ENCODE assay signal across 8 mouse cellular contexts in the genomic region with DNA sequence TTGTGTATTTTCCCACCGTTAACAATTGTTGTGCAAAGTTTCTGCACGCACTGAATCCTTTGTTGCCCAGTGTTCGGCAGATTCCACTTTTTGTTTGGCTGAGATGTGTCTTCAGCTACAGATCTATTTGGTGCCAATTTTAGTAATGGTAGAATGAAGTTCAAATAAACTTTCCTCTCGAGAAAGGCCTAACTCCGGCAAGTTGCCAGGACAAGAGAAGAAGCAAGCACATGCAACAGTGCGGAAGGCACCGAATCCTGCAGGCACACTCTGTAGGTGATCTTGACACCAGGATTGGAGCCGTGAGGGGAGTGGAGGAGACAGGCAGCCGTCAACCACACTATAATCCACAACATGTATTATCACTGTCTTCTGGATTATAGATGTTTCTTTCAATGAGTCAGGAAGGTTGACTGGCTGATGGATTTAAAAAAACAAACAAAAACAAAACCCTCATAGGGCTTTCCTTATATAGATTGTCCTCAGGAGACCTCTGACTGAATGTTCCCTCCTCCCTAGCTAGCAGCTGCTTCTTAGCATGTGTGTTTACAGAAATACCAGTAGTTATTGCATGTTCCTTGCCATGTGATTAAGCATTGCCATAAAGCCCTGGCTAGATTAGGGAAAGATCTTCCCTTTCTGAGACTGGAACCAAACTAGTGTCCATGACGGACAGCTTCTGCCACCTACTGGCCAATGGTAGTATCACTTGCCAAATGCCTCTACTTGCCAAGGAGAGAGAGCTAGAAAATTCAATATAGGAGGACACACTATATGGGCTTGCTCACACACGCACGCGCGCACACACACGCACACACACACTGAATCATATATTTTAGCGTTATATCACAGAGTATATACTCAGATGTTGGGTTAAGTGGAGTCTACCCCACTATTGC. TPM values are rescaled to one million over a fixed set of nuclear protein-coding genes. Genes with fewer than 3 reads are reported as not detected.
A peak's percentile ranks its signal among the peaks of the same experiment; 100 is the strongest.
DNase-seq lines count a peak whose midpoint lies in the region; ATAC-seq and TF ChIP-seq lines count a peak whose summit lies in the region.

No protein-coding gene starts in this region.

- DNase-seq in hindbrain, embryonic 10.5 days (ENCODE audit: low spot score): peak; percentile 84
- DNase-seq in gastrocnemius, postnatal 10 days: peak; percentile 81
- DNase-seq in kidney, adult 18-20 months: peak; percentile 84
- DNase-seq in left cerebral cortex, postnatal 36 days (ENCODE audit: low spot score in 2 of 2): peak; percentile 69 to 82
- peak; percentile 94 for DNase-seq in midbrain, postnatal 0 days (ENCODE audit: low spot score)
- peak; percentile 22 to 60 for DNase-seq in spleen, adult 2 months (ENCODE audit: low read depth in 1 of 2, low spot score in 2 of 2)

- TF ChIP-seq POLR2A in cortical plate, adult 2 months (IDR thresholded peaks at IDR 0.05; ENCODE audit: extremely low read depth, insufficient read depth, low read length): no peak
- TF ChIP-seq POLR2A in spleen, adult 2 months (IDR thresholded peaks at IDR 0.05; ENCODE audit: low read depth, low read length): no peak

- ATAC-seq in hindbrain, embryonic 12.5 days (ENCODE audit: low FRiP score): no peak
- ATAC-seq in midbrain, postnatal 0 days (ENCODE audit: low FRiP score): peak; percentile 68

- no peak overlapping the region for H3K9ac ChIP-seq in hindbrain, embryonic 12.5 days
- H3K9ac ChIP-seq in midbrain, postnatal 0 days (replicated peaks; ENCODE audit: low read length, poor library complexity, severe bottlenecking): no peak overlapping the region

- H3K27ac ChIP-seq in hindbrain, embryonic 10.5 days: no peak overlapping the region
- H3K27ac ChIP-seq in hindbrain, embryonic 12.5 days: no peak overlapping the region
- H3K27ac ChIP-seq in cortical plate, adult 2 months (ENCODE audit: insufficient read depth, low read length): no peak overlapping the region
- no peak overlapping the region for H3K27ac ChIP-seq in midbrain, postnatal 0 days (ENCODE audit: low read depth, low read length)
- H3K27ac ChIP-seq in spleen, adult 2 months (ENCODE audit: insufficient read depth, low read length): no peak overlapping the region

- intact Hi-C loops in left cerebral cortex, postnatal 36 days (cut with DNase I): loop anchor here (1.0 to 5.0 kb wide), 4 partner anchors 161 to 684 kb away; no protein-coding TSS in a partner anchor

- H3K36me3 ChIP-seq in hindbrain, embryonic 10.5 days: no peaks in the 10 kb centered on the region
- H3K36me3 ChIP-seq in hindbrain, embryonic 12.5 days: no peaks in the 10 kb centered on the region
- no peaks in the 10 kb centered on the region for H3K36me3 ChIP-seq in midbrain, postnatal 0 days (ENCODE audit: insufficient read depth, low read length)
- no peaks in the 10 kb centered on the region for H3K36me3 ChIP-seq in spleen, adult 2 months (ENCODE audit: control insufficient read depth, insufficient read depth, low read length)

- 57% methylated on average over 16 of the region's 16 CpGs for WGBS in hindbrain, embryonic 10.5 days
- WGBS in hindbrain, embryonic 12.5 days: 55% methylated on average over 16 of the region's 16 CpGs
- WGBS in midbrain, postnatal 0 days: 49% methylated on average over 16 of the region's 16 CpGs
- WGBS in spleen, adult 2 months: 53% methylated on average over 16 of the region's 16 CpGs

- peak; percentile 98 for TF ChIP-seq CTCF in cortical plate, adult 2 months (IDR thresholded peaks at IDR 0.05; ENCODE audit: extremely low read depth, insufficient read depth, low read length)
- TF ChIP-seq CTCF in midbrain, postnatal 0 days (IDR thresholded peaks at IDR 0.05): peak; percentile 100
- TF ChIP-seq CTCF in spleen, adult 2 months (IDR thresholded peaks at IDR 0.05; ENCODE audit: extremely low read depth, insufficient read depth, insufficient read length, insufficient replicate concordance): peak; percentile 68; the same call in 1 of the 2 replicates

- no peaks in the 10 kb centered on the region for H3K9me3 ChIP-seq in hindbrain, embryonic 10.5 days
- H3K9me3 ChIP-seq in hindbrain, embryonic 12.5 days (replicated peaks): no peaks in the 10 kb centered on the region
- H3K9me3 ChIP-seq in midbrain, postnatal 0 days (ENCODE audit: low read length): no peaks in the 10 kb centered on the region

- H3K4me2 ChIP-seq in hindbrain, embryonic 12.5 days (replicated peaks): no peak overlapping the region
- no peak overlapping the region for H3K4me2 ChIP-seq in midbrain, postnatal 0 days (ENCODE audit: low read depth, low read length, poor library complexity, severe bottlenecking)

- H3K4me3 ChIP-seq in hindbrain, embryonic 10.5 days: no peak overlapping the region
- no peak overlapping the region for H3K4me3 ChIP-seq in hindbrain, embryonic 12.5 days
- H3K4me3 ChIP-seq in cortical plate, adult 2 months (ENCODE audit: insufficient read depth, low read length): no peak overlapping the region
- no peak overlapping the region for H3K4me3 ChIP-seq in midbrain, postnatal 0 days (ENCODE audit: low read depth, low read length)
- H3K4me3 ChIP-seq in spleen, adult 2 months (ENCODE audit: extremely low read depth, insufficient read depth, insufficient read length): no peak overlapping the region

- no peaks in the 10 kb centered on the region for H3K4me1 ChIP-seq in hindbrain, embryonic 10.5 days (replicated peaks)
- H3K4me1 ChIP-seq in hindbrain, embryonic 12.5 days: no peaks in the 10 kb centered on the region
- no peaks in the 10 kb centered on the region for H3K4me1 ChIP-seq in cortical plate, adult 2 months (ENCODE audit: control insufficient read depth, insufficient read depth, low read length)
- no peaks in the 10 kb centered on the region for H3K4me1 ChIP-seq in midbrain, postnatal 0 days (ENCODE audit: insufficient read depth, low read length)
- no peaks in the 10 kb centered on the region for H3K4me1 ChIP-seq in spleen, adult 2 months (ENCODE audit: control insufficient read depth, insufficient read depth, insufficient read length)

- H3K27me3 ChIP-seq in hindbrain, embryonic 10.5 days (ENCODE audit: insufficient read depth, poor library complexity, severe bottlenecking): no peaks in the 10 kb centered on the region
- no peaks in the 10 kb centered on the region for H3K27me3 ChIP-seq in hindbrain, embryonic 12.5 days
- H3K27me3 ChIP-seq in midbrain, postnatal 0 days (ENCODE audit: insufficient read depth, low read length): no peaks in the 10 kb centered on the region
- no peaks in the 10 kb centered on the region for H3K27me3 ChIP-seq in spleen, adult 2 months (ENCODE audit: control insufficient read depth, insufficient read depth, low read length)

RNA-seq across cellular contexts. Expression of a gene that starts 18.0 kb away (rescaled TPM):
- not detected in 2 replicates for polyA plus RNA-seq in hindbrain, embryonic 10.5 days (2016; fragmentation: Nextera tagmentation; extraction: Ambion mirVana)
- polyA plus RNA-seq in hindbrain, embryonic 12.5 days (2016; fragmentation: Nextera tagmentation; extraction: Ambion mirVana): not detected in 2 replicates
- polyA plus RNA-seq in cortical plate, adult 2 months (2012; rRNA removed): not detected in 2 replicates
- not detected for total RNA-seq in gastrocnemius, postnatal 10 days (2021)
- total RNA-seq in left cerebral cortex, postnatal 36 days (2021): not detected
- not detected in 2 replicates for total RNA-seq in midbrain, postnatal 0 days (2014; rRNA removed)
- polyA plus RNA-seq in midbrain, postnatal 0 days (2015; fragmentation: Nextera tagmentation; extraction: Ambion mirVana): not detected in 2 replicates
- not detected in 2 replicates for polyA plus RNA-seq in spleen, adult 2 months (2012; rRNA removed)

Comparison
In these comparisons a context has a peak if more than half of its experiments do, and no peak if none do; other contexts are left out.
1. DNase-seq: peak in every context shown above with its lines; median percentile 94 in midbrain, postnatal 0 days; 84 in hindbrain, embryonic 10.5 days; 84 in kidney, adult 18-20 months; 81 in gastrocnemius, postnatal 10 days; 76 in left cerebral cortex, postnatal 36 days; 41 in spleen, adult 2 months.